Mouse (Mus musculus) lung, postnatal 0 days (tissue): ENCODE data around the gene Prkca. TPM values are rescaled to one million over a fixed set of nuclear protein-coding genes. Genes with fewer than 3 reads are reported as not detected.

Experiments
- ATAC-seq: fragments of 200-750 bp; cut with Nextera tagmentation; 2 replicates; pipeline ENCODE4 v1.8.0; 2017; ENCODE audit warnings: moderate library complexity
- DNase-seq: peaks from one replicate; pipeline ENCODE4 v3.0.0-alpha.2; 2016; ENCODE audit warnings: low spot score
- H3K27ac ChIP-seq: fragments of 300-500 bp; sonication (generic); 2 replicates; pipeline ENCODE4 v1.5.1; 2014; ENCODE audit warnings: antibody characterized with exemption, mild to moderate bottlenecking, low read length, mixed read lengths
- H3K27me3 ChIP-seq: fragments of 300-500 bp; sonication (generic); replicated peaks from 2 replicates; pipeline ENCODE4 v1.6.1; 2014; ENCODE audit warnings: low read length, mixed read lengths; ENCODE audit not compliant: insufficient read depth
- H3K36me3 ChIP-seq: fragments of 300-500 bp; sonication (generic); 2 replicates; pipeline ENCODE4 v1.6.1; 2014; ENCODE audit warnings: low read length, mixed read lengths; ENCODE audit not compliant: insufficient read depth
- H3K4me1 ChIP-seq: fragments of 300-500 bp; sonication (generic); 2 replicates; pipeline ENCODE4 v1.6.1; 2014; ENCODE audit warnings: antibody characterized with exemption, low read depth, low read length, mixed read lengths; ENCODE audit not compliant: insufficient read depth
- H3K4me2 ChIP-seq: fragments of 300-500 bp; sonication (generic); replicated peaks from 2 replicates; pipeline ENCODE4 v1.6.1; 2014; ENCODE audit warnings: low read depth, mild to moderate bottlenecking, low read length, moderate library complexity, mixed read lengths
- H3K4me3 ChIP-seq: fragments of 300-500 bp; sonication (generic); 2 replicates; pipeline ENCODE4 v1.5.1; 2014; ENCODE audit warnings: low read depth, low read length
- H3K9ac ChIP-seq: fragments of 300-500 bp; sonication (generic); replicated peaks from 2 replicates; pipeline ENCODE4 v1.6.1; 2014; ENCODE audit warnings: low read depth, mild to moderate bottlenecking
- H3K9me3 ChIP-seq: fragments of 300-500 bp; sonication (generic); 2 replicates; pipeline ENCODE4 v1.6.1; 2016; ENCODE audit warnings: low read length, mixed read lengths
- CTCF ChIP-seq: IDR thresholded peaks from 2 replicates; pipeline ENCODE4 v1.5.1; 2016; ENCODE audit warnings: antibody characterized with exemption, mild to moderate bottlenecking
- EP300 ChIP-seq: IDR thresholded peaks from 2 replicates; pipeline ENCODE4 v1.6.1; 2016; ENCODE audit warnings: antibody characterized with exemption, mild to moderate bottlenecking, control low read depth
- WGBS: fragments of 180-500 bp; shearing (Covaris S2); extraction: QIAGEN DNeasy Blood & Tissue Kit; methylation state at CpG from one replicate; pipeline ENCODE4 v1.1.7; 2014; 5-methylcytosine and 5-hydroxymethylcytosine counted together
- polyA plus RNA-seq: library from polyadenylated mRNA; unstranded; fragments of >200 nt; fragmentation: Nextera tagmentation; extraction: Ambion mirVana; gene quantifications from 2 replicates; pipeline ENCODE4 v1.2.1, GENCODE M21; 2015

Gene Prkca
- polyA plus RNA-seq, 1 experiment from 2014 or later = 4.0 TPM

- no peak overlapping the region for H3K9ac ChIP-seq
- DNase-seq = no peak
- H3K27ac ChIP-seq = no peak overlapping the region
- no peaks in the 10 kb centered on the region for H3K9me3 ChIP-seq
- 49% methylated on average over 5 of the region's 5 CpGs for WGBS
- no peak overlapping the region for H3K4me2 ChIP-seq
- H3K27me3 ChIP-seq = no peaks in the 10 kb centered on the region
- no peaks in the 10 kb centered on the region for H3K36me3 ChIP-seq
- TF ChIP-seq EP300 (no peak), CTCF (no peak)
- no peaks in the 10 kb centered on the region for H3K4me1 ChIP-seq
- ATAC-seq = no peak
- no peak overlapping the region for H3K4me3 ChIP-seq
These were observed 58.7 kb downstream of the Prkca start for GRCm38 (mm10) chr11:108285046-108285445.

- TF ChIP-seq CTCF = no peak
- TF ChIP-seq EP300 = no peak
- 59% methylated on average over 1 of the region's 1 CpGs for WGBS
- H3K4me1 ChIP-seq = no peaks in the 10 kb centered on the region
- no peaks in the 10 kb centered on the region for H3K9me3 ChIP-seq
- ATAC-seq = no peak
- no peak overlapping the region for H3K27ac ChIP-seq
- H3K27me3 ChIP-seq = no peaks in the 10 kb centered on the region
- no peak for DNase-seq
- no peak overlapping the region for H3K4me2 ChIP-seq
- no peak overlapping the region for H3K4me3 ChIP-seq
- H3K9ac ChIP-seq = no peak overlapping the region
- no peaks in the 10 kb centered on the region for H3K36me3 ChIP-seq
These were observed 60.8 kb downstream of the Prkca start for GRCm38 (mm10) chr11:108282850-108283459.

GRCm38 (mm10) chr11:108279748-108280373 is 63.9 kb downstream of the Prkca start:
- ATAC-seq = no peak
- Histone ChIP-seq H3K4me1 (peaks cover 8% of the 10 kb centered on the region; the same call in 1 of the 2 replicates), H3K9me3 (no peaks in the 10 kb centered on the region), H3K4me3 (no peak overlapping the region), H3K4me2 (no peak overlapping the region), H3K27me3 (no peaks in the 10 kb centered on the region), H3K9ac (no peak overlapping the region), H3K36me3 (no peaks in the 10 kb centered on the region), H3K27ac (no peak overlapping the region)
- no peak for DNase-seq
- WGBS = 77% methylated on average over 1 of the region's 1 CpGs
- no peak for TF ChIP-seq CTCF
- no peak for TF ChIP-seq EP300

GRCm38 (mm10) chr11:108277096-108277495 is 66.6 kb downstream of the Prkca start:
- 70% methylated on average over 8 of the region's 8 CpGs for WGBS
- no peak overlapping the region for H3K9ac ChIP-seq
- no peaks in the 10 kb centered on the region for H3K9me3 ChIP-seq
- peaks cover 8% of the 10 kb centered on the region; the same call in 1 of the 2 replicates for H3K4me1 ChIP-seq
- no peaks in the 10 kb centered on the region for H3K27me3 ChIP-seq
- peak; percentile 43; the same call in 1 of the 2 replicates for ATAC-seq
- no peak overlapping the region for H3K4me2 ChIP-seq
- TF ChIP-seq EP300 = no peak
- no peak for TF ChIP-seq CTCF
- no peak for DNase-seq
- peak overlapping the region; percentile 43; the same call in 1 of the 2 replicates for H3K27ac ChIP-seq
- H3K36me3 ChIP-seq = no peaks in the 10 kb centered on the region
- H3K4me3 ChIP-seq = no peak overlapping the region

DNA sequence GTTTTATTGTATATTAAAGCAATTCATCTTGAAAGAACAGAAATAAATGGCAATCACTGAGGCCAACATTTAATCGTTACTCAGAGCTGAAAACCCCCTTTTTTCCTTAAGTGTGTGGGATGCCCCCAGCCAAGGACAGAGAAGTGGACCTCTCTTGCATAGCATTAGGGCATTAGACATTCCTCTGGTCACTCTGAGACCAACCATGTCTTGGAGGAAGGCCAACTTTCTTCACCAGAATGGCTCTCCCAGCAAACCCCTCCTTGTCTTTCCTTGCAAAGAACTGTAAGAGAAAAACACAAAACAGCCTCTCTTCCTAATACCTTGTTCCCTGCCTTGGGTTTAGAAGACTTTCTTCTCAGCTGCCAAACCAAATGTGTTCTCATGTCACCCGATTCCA is 67.6 kb downstream of the Prkca start:
- H3K4me1 ChIP-seq = peaks cover 8% of the 10 kb centered on the region; the same call in 1 of the 2 replicates
- no peak overlapping the region for H3K27ac ChIP-seq
- H3K9ac ChIP-seq = no peak overlapping the region
- no peaks in the 10 kb centered on the region for H3K27me3 ChIP-seq
- peak; percentile 26 for DNase-seq
- H3K4me3 ChIP-seq = no peak overlapping the region
- ATAC-seq = no peak
- 61% methylated on average over 2 of the region's 2 CpGs for WGBS
- TF ChIP-seq CTCF (no peak), EP300 (no peak)
- no peaks in the 10 kb centered on the region for H3K36me3 ChIP-seq
- no peaks in the 10 kb centered on the region for H3K9me3 ChIP-seq
- H3K4me2 ChIP-seq = no peak overlapping the region

DNA sequence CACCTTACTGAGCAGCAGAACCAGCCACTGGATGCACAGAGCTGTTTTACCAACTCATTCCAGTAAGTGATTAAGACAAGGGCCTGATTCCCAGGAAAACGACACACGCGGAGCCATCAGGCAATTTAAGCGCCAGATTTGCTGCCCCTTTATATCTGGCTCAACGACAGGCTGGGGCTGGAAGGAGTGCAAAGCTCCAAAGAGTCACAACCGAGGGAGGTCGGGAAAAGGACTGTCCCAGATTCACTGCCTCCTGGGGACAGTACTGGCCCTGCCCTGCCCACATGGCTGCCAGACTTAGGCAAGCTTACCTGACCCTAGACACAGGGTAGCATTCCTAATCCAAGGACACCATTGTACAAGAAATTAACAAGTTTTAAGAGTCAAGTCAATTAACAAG is 69.7 kb downstream of the Prkca start:
- ATAC-seq = no peak

More for the DNA sequence above, 69.7 kb downstream of the Prkca start:
- Histone ChIP-seq H3K9ac (no peak overlapping the region), H3K9me3 (no peaks in the 10 kb centered on the region), H3K4me2 (no peak overlapping the region), H3K4me3 (no peak overlapping the region), H3K27ac (no peak overlapping the region), H3K36me3 (no peaks in the 10 kb centered on the region), H3K4me1 (peaks cover 8% of the 10 kb centered on the region; the same call in 1 of the 2 replicates), H3K27me3 (no peaks in the 10 kb centered on the region)
- 70% methylated on average over 7 of the region's 7 CpGs for WGBS
- TF ChIP-seq EP300 (no peak), CTCF (no peak)
- DNase-seq = no peak
